Mouse (Mus musculus): Measurements from ENCODE around the gene Cst10. TPM values are rescaled to one million over a fixed set of nuclear protein-coding genes. Genes with fewer than 3 reads are reported as not detected.

Gene Cst10
- polyA plus RNA-seq (2012; rRNA removed) (not detected in 2 replicates), polyA plus RNA-seq (2014; fragmentation: Nextera tagmentation; extraction: Ambion mirVana) (not detected in 2 replicates)

- no peak within 1 kb of the TSS for H3K27ac ChIP-seq
- no peak for TF ChIP-seq CTCF (IDR thresholded peaks at IDR 0.05; ENCODE audit: low read depth)
- TF ChIP-seq EP300 (IDR thresholded peaks at IDR 0.05; ENCODE audit: low read depth) = no peak
- DNase-seq (ENCODE audit: low read depth in 3 of 3, low spot score in 3 of 3) (no peak), ATAC-seq (ENCODE audit: insufficient read depth) (no peak)
- H3K9ac ChIP-seq (replicated peaks) = no peak within 1 kb of the TSS
- H3K9me3 ChIP-seq (ENCODE audit: control insufficient read depth, low read length) = no peaks in the 10 kb centered on the region
- no peak within 1 kb of the TSS for H3K4me3 ChIP-seq (ENCODE audit: insufficient read depth in 1 of 2, low read depth in 2 of 2, low read length in 2 of 2)
- H3K27me3 ChIP-seq (ENCODE audit: control insufficient read depth, insufficient read depth, low read length) = no peaks in the 10 kb centered on the region
- no peaks in the 10 kb centered on the region for H3K36me3 ChIP-seq (replicated peaks; ENCODE audit: control insufficient read depth, insufficient read depth, low read depth)
- no peaks in the 10 kb centered on the region for H3K4me1 ChIP-seq (replicated peaks; ENCODE audit: control insufficient read depth in 2 of 2, insufficient read depth in 2 of 2, low read length in 1 of 2)
- H3K4me2 ChIP-seq (ENCODE audit: low read depth) = no peak within 1 kb of the TSS
- 56% methylated on average over 1 of the region's 1 CpGs for WGBS (ENCODE audit: insufficient replicate concordance)
Observed at GRCm38 (mm10) chr2:149404757-149405156, at the start of gene Cst10. Cst10 (plus strand) TSS chr2:149405057.

GRCm38 (mm10) chr2:149392951-149393350, 11.9 kb upstream of the Cst10 start:
- WGBS (ENCODE audit: insufficient replicate concordance) = 39% methylated on average over 3 of the region's 3 CpGs
- ATAC-seq (ENCODE audit: insufficient read depth) (no peak), DNase-seq (ENCODE audit: low read depth in 3 of 3, low spot score in 3 of 3) (no peak)
- Histone ChIP-seq H3K9me3 (ENCODE audit: control insufficient read depth, low read length) (no peaks in the 10 kb centered on the region), H3K4me2 (ENCODE audit: low read depth) (no peak overlapping the region), H3K4me3 (ENCODE audit: insufficient read depth in 1 of 2, low read depth in 2 of 2, low read length in 2 of 2) (no peak overlapping the region), H3K36me3 (replicated peaks; ENCODE audit: control insufficient read depth, insufficient read depth, low read depth) (no peaks in the 10 kb centered on the region), H3K27me3 (ENCODE audit: control insufficient read depth, insufficient read depth, low read length) (no peaks in the 10 kb centered on the region), H3K27ac (no peak overlapping the region), H3K4me1 (replicated peaks; ENCODE audit: control insufficient read depth in 2 of 2, insufficient read depth in 2 of 2, low read length in 1 of 2) (no peaks in the 10 kb centered on the region), H3K9ac (replicated peaks) (no peak overlapping the region)
- TF ChIP-seq EP300 (IDR thresholded peaks at IDR 0.05; ENCODE audit: low read depth) (no peak), CTCF (IDR thresholded peaks at IDR 0.05; ENCODE audit: low read depth) (no peak)

GRCm38 (mm10) chr2:149422564-149422963, 17.7 kb downstream of the Cst10 start:
- H3K27ac ChIP-seq = no peak overlapping the region
- no peak overlapping the region for H3K4me3 ChIP-seq (ENCODE audit: insufficient read depth in 1 of 2, low read depth in 2 of 2, low read length in 2 of 2)
- TF ChIP-seq CTCF (IDR thresholded peaks at IDR 0.05; ENCODE audit: low read depth) = no peak
- no peak for TF ChIP-seq EP300 (IDR thresholded peaks at IDR 0.05; ENCODE audit: low read depth)
- DNase-seq (ENCODE audit: low read depth in 3 of 3, low spot score in 3 of 3) (no peak), ATAC-seq (ENCODE audit: insufficient read depth) (no peak)
- H3K4me1 ChIP-seq (replicated peaks; ENCODE audit: control insufficient read depth in 2 of 2, insufficient read depth in 2 of 2, low read length in 1 of 2) = no peaks in the 10 kb centered on the region
- H3K4me2 ChIP-seq (ENCODE audit: low read depth) = no peak overlapping the region
- 20% methylated on average over 3 of the region's 4 CpGs for WGBS (ENCODE audit: insufficient replicate concordance)
- no peak overlapping the region for H3K9ac ChIP-seq (replicated peaks)
- no peaks in the 10 kb centered on the region for H3K36me3 ChIP-seq (replicated peaks; ENCODE audit: control insufficient read depth, insufficient read depth, low read depth)
- no peaks in the 10 kb centered on the region for H3K9me3 ChIP-seq (ENCODE audit: control insufficient read depth, low read length)
- H3K27me3 ChIP-seq (ENCODE audit: control insufficient read depth, insufficient read depth, low read length) = no peaks in the 10 kb centered on the region
